Mouse (Mus musculus) cerebellum, adult 11 months (tissue): ENCODE measurements at regions not wholly inside any gene's neighbourhood (a gene's known extent, or its start where the extent isn't known, plus 50 kb on each side); places are given as distances from the start of the nearest gene placed in this dataset.

ENCODE experiments used
- DNase-seq: peaks from one replicate; pipeline ENCODE4 v3.0.0; 2022

GRCm38 (mm10) chr9:61555173-61555572 lies 183.0 kb downstream of the Tle3 start:
- DNase-seq: no peak

- DNase-seq: no peak
Observed at GRCm38 (mm10) chr9:61554611-61555010, 182.4 kb downstream of the Tle3 start.

GRCm38 (mm10) chr9:61553626-61554025 lies 181.5 kb downstream of the Tle3 start:
- DNase-seq: no peak

GRCm38 (mm10) chr9:61551361-61551760 lies 179.2 kb downstream of the Tle3 start:
- DNase-seq: no peak

- no peak for DNase-seq
Observed at GRCm38 (mm10) chr9:61550326-61550725, 178.2 kb downstream of the Tle3 start.

GRCm38 (mm10) chr9:61549692-61550241 lies 177.6 kb downstream of the Tle3 start:
- DNase-seq: no peak

GRCm38 (mm10) chr9:61537316-61538189 lies 165.4 kb downstream of the Tle3 start:
- no peak for DNase-seq

- DNase-seq: no peak
Observed at GRCm38 (mm10) chr9:61533237-61533636, 161.1 kb downstream of the Tle3 start.

- DNase-seq: no peak
Observed at GRCm38 (mm10) chr9:61530263-61531045, 158.3 kb downstream of the Tle3 start.

- no peak for DNase-seq
Observed at GRCm38 (mm10) chr9:61528286-61528865, 156.2 kb downstream of the Tle3 start.

GRCm38 (mm10) chr9:61527491-61528056 lies 155.4 kb downstream of the Tle3 start:
- no peak for DNase-seq

GRCm38 (mm10) chr9:61520136-61520535 lies 148.0 kb downstream of the Tle3 start:
- DNase-seq: no peak

GRCm38 (mm10) chr9:61517906-61518305 lies 145.7 kb downstream of the Tle3 start:
- DNase-seq: no peak

GRCm38 (mm10) chr9:61511436-61511835 lies 139.3 kb downstream of the Tle3 start:
- DNase-seq: no peak

GRCm38 (mm10) chr9:61510217-61510893 lies 138.2 kb downstream of the Tle3 start:
- DNase-seq: no peak

- no peak for DNase-seq
Observed at GRCm38 (mm10) chr9:61509591-61510191, 137.5 kb downstream of the Tle3 start.

GRCm38 (mm10) chr9:61509091-61509490 lies 136.9 kb downstream of the Tle3 start:
- DNase-seq: no peak

- no peak for DNase-seq
Observed at GRCm38 (mm10) chr9:61500851-61501250, 128.7 kb downstream of the Tle3 start.

- DNase-seq: no peak
Observed at GRCm38 (mm10) chr9:61492896-61493295, 120.7 kb downstream of the Tle3 start.

GRCm38 (mm10) chr9:61491131-61491712 lies 119.1 kb downstream of the Tle3 start:
- DNase-seq: no peak

GRCm38 (mm10) chr9:61489983-61490382 lies 117.8 kb downstream of the Tle3 start:
- DNase-seq: no peak

- DNase-seq: no peak
Observed at GRCm38 (mm10) chr9:61489147-61489546, 117.0 kb downstream of the Tle3 start.
